Mouse (Mus musculus): ENCODE results near the gene Plekha1. TPM values are rescaled to one million over a fixed set of nuclear protein-coding genes. Genes with fewer than 3 reads are reported as not detected.

Plekha1 gene
- total RNA-seq, 2 experiments from 2014 or later, result 95.9 to 98.5 TPM

GRCm38 (mm10) chr7:130934654-130935053 lies 69.1 kb downstream of the Plekha1 start:
- intact Hi-C loops (cut with DNase I), result loop anchor here (5.0 kb wide), 1 partner anchor 43 kb away; no protein-coding TSS in a partner anchor
- DNase-seq (ENCODE audit: extremely low spot score in 1 of 2, low spot score in 2 of 2), result no peak
- Histone ChIP-seq H3K4me3 (no peak overlapping the region), H3K27ac (no peak overlapping the region)
- TF ChIP-seq CTCF (IDR thresholded peaks at IDR 0.05), result no peak

DNA sequence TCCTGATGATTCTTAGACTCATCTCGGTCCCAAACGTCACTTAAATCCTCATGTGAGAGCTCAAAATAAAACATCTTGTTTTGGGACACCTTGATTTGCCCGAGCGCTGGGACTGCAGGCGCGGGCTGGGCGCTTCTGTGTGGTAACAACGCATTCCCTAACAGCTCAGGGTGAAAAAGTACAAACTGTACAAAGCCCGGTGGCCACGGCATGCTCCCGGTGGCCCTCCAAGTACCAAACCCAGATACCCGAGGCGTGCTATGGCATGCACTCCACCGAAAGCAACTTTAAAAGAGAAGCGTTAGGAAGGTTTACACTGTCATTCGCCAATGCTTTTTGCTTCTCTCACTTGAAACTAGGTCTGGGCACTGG lies 69.9 kb downstream of the Plekha1 start:
- no peak for DNase-seq (ENCODE audit: extremely low spot score in 1 of 2, low spot score in 2 of 2)
- intact Hi-C loops (cut with DNase I), result loop anchor here (5.0 kb wide), 1 partner anchor 42 kb away; no protein-coding TSS in a partner anchor
- Histone ChIP-seq H3K27ac (peak overlapping the region; percentile 77), H3K4me3 (peak overlapping the region; percentile 64)
- TF ChIP-seq CTCF (IDR thresholded peaks at IDR 0.05), result no peak

- TF ChIP-seq CTCF (IDR thresholded peaks at IDR 0.05), result no peak
- peak within 1 kb of the TSS; percentile 77 for H3K27ac ChIP-seq
- DNase-seq (ENCODE audit: extremely low spot score in 1 of 2, low spot score in 2 of 2), result peak; percentile 74 to 82
- H3K4me3 ChIP-seq, result peak within 1 kb of the TSS; percentile 64
- intact Hi-C loops (cut with DNase I), result loop anchor here (5.0 kb wide), 1 partner anchor 41 kb away; no protein-coding TSS in a partner anchor
Measured at GRCm38 (mm10) chr7:130935793-130936471, 70.4 kb downstream of the Plekha1 start, which contains the start of gene Htra1. Gene Htra1, plus strand, starts transcription at chr7:130936111.

GRCm38 (mm10) chr7:130936472-130936951 lies 71.0 kb downstream of the Plekha1 start:
- intact Hi-C loops (cut with DNase I), result loop anchor here (5.0 kb wide), 1 partner anchor 41 kb away; no protein-coding TSS in a partner anchor
- Histone ChIP-seq H3K4me3 (peak overlapping the region; percentile 64), H3K27ac (peak overlapping the region; percentile 77)
- no peak for TF ChIP-seq CTCF (IDR thresholded peaks at IDR 0.05)
- no peak for DNase-seq (ENCODE audit: extremely low spot score in 1 of 2, low spot score in 2 of 2)

DNA sequence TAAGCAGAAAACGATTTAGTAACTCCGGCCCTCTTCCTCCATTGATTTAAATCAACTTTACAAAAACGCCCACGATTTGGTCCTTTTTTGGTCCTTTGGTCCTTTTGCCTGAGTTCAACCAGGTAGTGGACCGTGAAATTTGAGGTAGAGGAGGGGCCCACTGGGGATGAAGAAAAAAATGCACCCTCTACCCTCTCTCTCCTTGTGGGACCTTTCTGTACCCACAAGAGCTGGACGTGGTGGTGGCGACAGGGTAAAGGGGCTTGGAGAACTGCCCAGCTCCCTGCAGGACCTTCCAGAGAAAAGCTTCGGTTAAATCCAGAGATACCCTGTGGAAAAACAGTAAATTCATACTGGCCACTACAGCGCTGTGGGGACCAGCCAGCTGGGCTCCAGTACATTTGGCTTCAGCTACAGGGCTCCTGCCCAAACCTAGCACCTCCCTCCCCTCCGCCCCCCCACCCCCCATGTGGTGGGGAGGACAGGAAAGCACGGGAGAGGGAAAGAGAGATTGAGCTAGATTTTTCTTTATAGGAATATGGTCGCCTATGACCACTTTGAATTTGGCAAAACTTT lies 71.8 kb downstream of the Plekha1 start:
- intact Hi-C loops (cut with DNase I), result loop anchor here (5.0 kb wide), 1 partner anchor 40 kb away; no protein-coding TSS in a partner anchor
- H3K27ac ChIP-seq, result peak overlapping the region; percentile 77
- no peak for DNase-seq (ENCODE audit: extremely low spot score in 1 of 2, low spot score in 2 of 2)
- H3K4me3 ChIP-seq, result peak overlapping the region; percentile 64
- TF ChIP-seq CTCF (IDR thresholded peaks at IDR 0.05), result no peak

- DNase-seq (ENCODE audit: extremely low spot score in 1 of 2, low spot score in 2 of 2), result no peak
- peak overlapping the region; percentile 63 for H3K27ac ChIP-seq
- TF ChIP-seq CTCF (IDR thresholded peaks at IDR 0.05), result no peak
- peak overlapping the region; percentile 64 for H3K4me3 ChIP-seq
- intact Hi-C loops (cut with DNase I), result loop anchor here (5.0 kb wide), 1 partner anchor 39 kb away; no protein-coding TSS in a partner anchor
Measured at GRCm38 (mm10) chr7:130938005-130938404, 72.4 kb downstream of the Plekha1 start.

- TF ChIP-seq CTCF (IDR thresholded peaks at IDR 0.05), result no peak
- Histone ChIP-seq H3K4me3 (peak overlapping the region; percentile 64), H3K27ac (peak overlapping the region; percentile 40; the same call in 1 of the 2 replicates)
- DNase-seq (ENCODE audit: extremely low spot score in 1 of 2, low spot score in 2 of 2), result no peak
- intact Hi-C loops (cut with DNase I), result loop anchor here (5.0 kb wide), 1 partner anchor 38 kb away; no protein-coding TSS in a partner anchor
Measured at GRCm38 (mm10) chr7:130938896-130939295, 73.3 kb downstream of the Plekha1 start.

GRCm38 (mm10) chr7:130940733-130941132 lies 75.2 kb downstream of the Plekha1 start:
- H3K4me3 ChIP-seq, result no peak overlapping the region; the same call in 1 of the 2 replicates
- no peak for DNase-seq (ENCODE audit: extremely low spot score in 1 of 2, low spot score in 2 of 2)
- H3K27ac ChIP-seq, result no peak overlapping the region
- intact Hi-C loops (cut with DNase I), result no loop called here
- no peak for TF ChIP-seq CTCF (IDR thresholded peaks at IDR 0.05)

DNA sequence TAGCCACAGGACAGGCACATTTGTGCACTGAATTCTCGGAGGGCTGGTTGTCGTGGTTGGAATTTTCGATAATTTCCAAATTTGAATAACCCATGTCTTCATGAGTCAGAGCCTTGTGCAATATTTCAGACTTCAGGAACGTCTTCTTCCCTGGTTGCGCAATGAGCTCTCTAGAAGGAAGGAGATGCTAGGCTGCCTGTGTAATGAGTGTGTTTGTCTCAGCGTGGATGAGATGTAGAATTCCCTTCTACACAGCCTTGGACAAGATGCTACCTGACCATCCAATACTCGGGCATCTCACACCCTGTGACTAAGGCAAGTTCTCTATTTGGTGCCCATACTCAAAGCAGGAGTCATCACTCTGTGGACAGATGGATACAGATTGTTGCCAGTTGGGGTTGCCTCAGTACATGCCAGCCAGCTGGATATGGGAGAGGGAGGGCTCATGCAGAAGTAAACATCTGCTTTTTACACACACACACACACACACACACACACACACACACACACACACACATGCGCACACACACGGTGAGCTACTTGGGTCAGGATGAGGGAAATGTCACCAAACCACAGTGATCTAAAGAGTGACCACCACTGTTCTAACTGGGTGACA lies 77.8 kb downstream of the Plekha1 start:
- no peak for TF ChIP-seq CTCF (IDR thresholded peaks at IDR 0.05)
- DNase-seq (ENCODE audit: extremely low spot score in 1 of 2, low spot score in 2 of 2), result no peak
- no peak overlapping the region for H3K4me3 ChIP-seq
- H3K27ac ChIP-seq, result no peak overlapping the region
- intact Hi-C loops (cut with DNase I), result no loop called here

DNA sequence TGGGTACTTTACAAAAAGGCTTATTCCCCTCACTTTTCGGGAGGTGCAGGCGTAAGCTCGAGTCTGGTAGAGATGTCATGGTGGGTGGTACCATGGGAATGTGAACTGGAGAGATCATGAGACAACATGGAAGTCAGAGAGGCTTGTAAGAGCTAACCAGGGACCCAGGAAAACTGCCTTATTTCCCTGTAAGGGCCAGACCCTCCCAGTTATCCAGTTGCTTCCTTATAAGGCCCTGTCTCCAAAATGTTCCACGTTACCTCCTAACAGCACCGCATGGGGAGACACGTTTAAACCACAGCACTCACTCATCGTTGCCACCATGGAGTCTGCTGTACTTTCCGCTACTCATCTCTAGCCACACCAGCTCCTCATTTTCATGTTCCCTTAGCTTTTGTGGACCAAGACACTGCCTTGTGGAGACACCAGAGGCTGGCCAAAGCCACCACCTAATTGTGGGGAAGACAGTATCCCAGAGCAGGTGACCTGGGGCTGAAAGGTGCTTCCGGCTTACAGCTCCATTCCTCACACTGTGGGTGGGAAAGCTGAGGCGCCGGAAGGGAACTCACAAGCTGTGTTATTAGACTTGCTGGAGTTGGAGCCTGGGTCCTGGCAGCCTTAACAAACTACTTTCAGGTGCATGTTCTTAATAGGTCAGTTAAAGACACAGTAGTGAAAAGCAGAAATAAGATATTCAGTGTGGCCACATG lies 79.4 kb downstream of the Plekha1 start:
- DNase-seq (ENCODE audit: extremely low spot score in 1 of 2, low spot score in 2 of 2), result no peak
- H3K4me3 ChIP-seq, result no peak overlapping the region
- intact Hi-C loops (cut with DNase I), result no loop called here
- H3K27ac ChIP-seq, result no peak overlapping the region
- TF ChIP-seq CTCF (IDR thresholded peaks at IDR 0.05), result no peak

- no peak overlapping the region for H3K4me3 ChIP-seq
- TF ChIP-seq CTCF (IDR thresholded peaks at IDR 0.05), result no peak
- no peak for DNase-seq (ENCODE audit: extremely low spot score in 1 of 2, low spot score in 2 of 2)
- H3K27ac ChIP-seq, result no peak overlapping the region
- intact Hi-C loops (cut with DNase I), result no loop called here
Measured at GRCm38 (mm10) chr7:130945730-130946129, 80.2 kb downstream of the Plekha1 start.
